Mouse (Mus musculus): ENCODE data around the gene Cul9. TPM values are rescaled to one million over a fixed set of nuclear protein-coding genes. Genes with fewer than 3 reads are reported as not detected.
A peak's percentile ranks its signal among the peaks of the same experiment; 100 is the strongest.

Cul9 gene
- polyA plus RNA-seq, 1 experiment from 2014 or later: 6.5 TPM

GRCm38 (mm10) chr17:46589635-46590314 is 43.6 kb upstream of the Cul9 start:
- H3K27ac ChIP-seq: no peak overlapping the region
- no peaks in the 10 kb centered on the region for H3K4me1 ChIP-seq (replicated peaks; ENCODE audit: insufficient read depth, low read length)
- peaks cover 36% of the 10 kb centered on the region for H3K36me3 ChIP-seq (ENCODE audit: insufficient read depth, low read length)
- no peak overlapping the region for H3K4me3 ChIP-seq (replicated peaks; ENCODE audit: low read depth, low read length)
- H3K27me3 ChIP-seq (ENCODE audit: insufficient read depth, low read length): no peaks in the 10 kb centered on the region
- H3K9me3 ChIP-seq (replicated peaks; ENCODE audit: low read length): no peaks in the 10 kb centered on the region
- peak; percentile 25; the same call in 1 of the 2 replicates for TF ChIP-seq CTCF (IDR thresholded peaks at IDR 0.05; ENCODE audit: low read depth)
- DNase-seq (ENCODE audit: low spot score): no peak
- ATAC-seq (replicated peaks; ENCODE audit: low FRiP score, low read depth): no peak
- WGBS: 85% methylated on average over 16 of the region's 16 CpGs
- H3K9ac ChIP-seq (ENCODE audit: low read depth, low read length): no peak overlapping the region
- H3K4me2 ChIP-seq (ENCODE audit: low read length): no peak overlapping the region

- Histone ChIP-seq H3K9me3 (replicated peaks; ENCODE audit: low read length) (no peaks in the 10 kb centered on the region), H3K4me1 (replicated peaks; ENCODE audit: insufficient read depth, low read length) (no peaks in the 10 kb centered on the region), H3K36me3 (ENCODE audit: insufficient read depth, low read length) (peaks cover 36% of the 10 kb centered on the region), H3K27me3 (ENCODE audit: insufficient read depth, low read length) (no peaks in the 10 kb centered on the region), H3K4me2 (ENCODE audit: low read length) (no peak overlapping the region), H3K4me3 (replicated peaks; ENCODE audit: low read depth, low read length) (no peak overlapping the region), H3K27ac (no peak overlapping the region), H3K9ac (ENCODE audit: low read depth, low read length) (no peak overlapping the region)
- 96% methylated on average over 6 of the region's 6 CpGs for WGBS
- no peak for TF ChIP-seq CTCF (IDR thresholded peaks at IDR 0.05; ENCODE audit: low read depth)
- ATAC-seq (replicated peaks; ENCODE audit: low FRiP score, low read depth): no peak
- DNase-seq (ENCODE audit: low spot score): no peak
These were observed 42.7 kb upstream of the Cul9 start for GRCm38 (mm10) chr17:46588913-46589312.

GRCm38 (mm10) chr17:46588173-46588572 is 42.0 kb upstream of the Cul9 start:
- Histone ChIP-seq H3K4me3 (replicated peaks; ENCODE audit: low read depth, low read length) (no peak overlapping the region), H3K4me2 (ENCODE audit: low read length) (no peak overlapping the region), H3K9ac (ENCODE audit: low read depth, low read length) (no peak overlapping the region), H3K4me1 (replicated peaks; ENCODE audit: insufficient read depth, low read length) (no peaks in the 10 kb centered on the region), H3K36me3 (ENCODE audit: insufficient read depth, low read length) (peaks cover 36% of the 10 kb centered on the region), H3K27ac (no peak overlapping the region), H3K9me3 (replicated peaks; ENCODE audit: low read length) (no peaks in the 10 kb centered on the region), H3K27me3 (ENCODE audit: insufficient read depth, low read length) (no peaks in the 10 kb centered on the region)
- TF ChIP-seq CTCF (IDR thresholded peaks at IDR 0.05; ENCODE audit: low read depth): no peak
- DNase-seq (ENCODE audit: low spot score): no peak
- no peak for ATAC-seq (replicated peaks; ENCODE audit: low FRiP score, low read depth)
- WGBS: 85% methylated on average over 9 of the region's 9 CpGs

- DNase-seq (ENCODE audit: low spot score): no peak
- Histone ChIP-seq H3K4me2 (ENCODE audit: low read length) (no peak overlapping the region), H3K9me3 (replicated peaks; ENCODE audit: low read length) (no peaks in the 10 kb centered on the region), H3K9ac (ENCODE audit: low read depth, low read length) (no peak overlapping the region), H3K4me1 (replicated peaks; ENCODE audit: insufficient read depth, low read length) (no peaks in the 10 kb centered on the region), H3K27ac (no peak overlapping the region), H3K4me3 (replicated peaks; ENCODE audit: low read depth, low read length) (no peak overlapping the region), H3K27me3 (ENCODE audit: insufficient read depth, low read length) (no peaks in the 10 kb centered on the region), H3K36me3 (ENCODE audit: insufficient read depth, low read length) (peaks cover 49% of the 10 kb centered on the region)
- TF ChIP-seq CTCF (IDR thresholded peaks at IDR 0.05; ENCODE audit: low read depth): no peak
- WGBS: 85% methylated on average over 8 of the region's 8 CpGs
- no peak for ATAC-seq (replicated peaks; ENCODE audit: low FRiP score, low read depth)
These were observed 40.1 kb upstream of the Cul9 start for GRCm38 (mm10) chr17:46586327-46586726.

GRCm38 (mm10) chr17:46578650-46579049 is 32.5 kb upstream of the Cul9 start:
- 60% methylated on average over 5 of the region's 5 CpGs for WGBS
- peak; percentile 61 for TF ChIP-seq CTCF (IDR thresholded peaks at IDR 0.05; ENCODE audit: low read depth)
- Histone ChIP-seq H3K4me2 (ENCODE audit: low read length) (no peak overlapping the region), H3K27me3 (ENCODE audit: insufficient read depth, low read length) (no peaks in the 10 kb centered on the region), H3K9ac (ENCODE audit: low read depth, low read length) (no peak overlapping the region), H3K4me1 (replicated peaks; ENCODE audit: insufficient read depth, low read length) (no peaks in the 10 kb centered on the region; the same call in 1 of the 2 replicates), H3K9me3 (replicated peaks; ENCODE audit: low read length) (no peaks in the 10 kb centered on the region), H3K27ac (no peak overlapping the region), H3K36me3 (ENCODE audit: insufficient read depth, low read length) (peaks cover 67% of the 10 kb centered on the region), H3K4me3 (replicated peaks; ENCODE audit: low read depth, low read length) (no peak overlapping the region)
- peak; percentile 72 for DNase-seq (ENCODE audit: low spot score)
- peak; percentile 70; the same call in 1 of the 2 replicates for ATAC-seq (replicated peaks; ENCODE audit: low FRiP score, low read depth)

- H3K4me2 ChIP-seq (ENCODE audit: low read length): no peak overlapping the region
- 84% methylated on average over 13 of the region's 13 CpGs for WGBS
- no peak for ATAC-seq (replicated peaks; ENCODE audit: low FRiP score, low read depth)
- H3K9ac ChIP-seq (ENCODE audit: low read depth, low read length): no peak overlapping the region
- TF ChIP-seq CTCF (IDR thresholded peaks at IDR 0.05; ENCODE audit: low read depth): peak; percentile 60
- no peaks in the 10 kb centered on the region for H3K27me3 ChIP-seq (ENCODE audit: insufficient read depth, low read length)
- peaks cover 69% of the 10 kb centered on the region for H3K36me3 ChIP-seq (ENCODE audit: insufficient read depth, low read length)
- H3K4me1 ChIP-seq (replicated peaks; ENCODE audit: insufficient read depth, low read length): no peaks in the 10 kb centered on the region; the same call in 1 of the 2 replicates
- no peak for DNase-seq (ENCODE audit: low spot score)
- H3K27ac ChIP-seq: no peak overlapping the region
- no peak overlapping the region for H3K4me3 ChIP-seq (replicated peaks; ENCODE audit: low read depth, low read length)
- no peaks in the 10 kb centered on the region for H3K9me3 ChIP-seq (replicated peaks; ENCODE audit: low read length)
These were observed 29.9 kb upstream of the Cul9 start for GRCm38 (mm10) chr17:46576070-46576469.
